21 mouse cellular contexts compared by ENCODE assay signal in genomic region chr11:19778191-19778590, GRCm38 (mm10).
"Had no signal": no experiment of that assay in that cellular context is flagged by ENCODE, and none has a peak within 500 bp of the region (broad histone marks: within the 10 kb centered on the region; RNA-seq: fewer than 3 reads in every experiment).

No protein-coding gene starts in this region.

- H3K9me3 ChIP-seq: heart, embryonic 13.5 days; heart, embryonic 15.5 days; hindbrain, embryonic 13.5 days; hindbrain, embryonic 15.5 days; limb, embryonic 13.5 days; limb, embryonic 15.5 days; liver, embryonic 12.5 days had no signal

- H3K4me3 ChIP-seq: heart, embryonic 13.5 days; heart, embryonic 15.5 days; hindbrain, embryonic 13.5 days; hindbrain, embryonic 15.5 days; left cerebral cortex, adult 2 months; limb, embryonic 13.5 days; limb, embryonic 15.5 days; liver, embryonic 12.5 days had no signal

- H3K36me3 ChIP-seq: heart, embryonic 13.5 days; heart, embryonic 15.5 days; hindbrain, embryonic 13.5 days; hindbrain, embryonic 15.5 days; limb, embryonic 13.5 days; limb, embryonic 15.5 days; liver, embryonic 12.5 days had no signal

- DNase-seq: gastrocnemius, postnatal 14 days; gastrocnemius, postnatal 36 days; heart, adult 18-20 months; heart, postnatal 14 days; heart, postnatal 36 days; kidney, adult 11 months; kidney, adult 2 months; kidney, postnatal 14 days; kidney, postnatal 36 days; layer of hippocampus, adult 9-11 months; layer of hippocampus, postnatal 36 days had no signal

- H3K27me3 ChIP-seq: heart, embryonic 15.5 days; hindbrain, embryonic 13.5 days; hindbrain, embryonic 15.5 days; liver, embryonic 12.5 days had no signal

- H3K27ac ChIP-seq: heart, embryonic 13.5 days; heart, embryonic 15.5 days; hindbrain, embryonic 13.5 days; hindbrain, embryonic 15.5 days; hindbrain, postnatal 0 days; left cerebral cortex, adult 2 months; limb, embryonic 13.5 days; limb, embryonic 15.5 days; liver, embryonic 12.5 days; liver, embryonic 14.5 days had no signal

- H3K4me1 ChIP-seq: heart, embryonic 13.5 days; heart, embryonic 15.5 days; hindbrain, embryonic 15.5 days; liver, embryonic 12.5 days had no signal
